ENCODE assay signal across 13 mouse cellular contexts in the genomic region with DNA sequence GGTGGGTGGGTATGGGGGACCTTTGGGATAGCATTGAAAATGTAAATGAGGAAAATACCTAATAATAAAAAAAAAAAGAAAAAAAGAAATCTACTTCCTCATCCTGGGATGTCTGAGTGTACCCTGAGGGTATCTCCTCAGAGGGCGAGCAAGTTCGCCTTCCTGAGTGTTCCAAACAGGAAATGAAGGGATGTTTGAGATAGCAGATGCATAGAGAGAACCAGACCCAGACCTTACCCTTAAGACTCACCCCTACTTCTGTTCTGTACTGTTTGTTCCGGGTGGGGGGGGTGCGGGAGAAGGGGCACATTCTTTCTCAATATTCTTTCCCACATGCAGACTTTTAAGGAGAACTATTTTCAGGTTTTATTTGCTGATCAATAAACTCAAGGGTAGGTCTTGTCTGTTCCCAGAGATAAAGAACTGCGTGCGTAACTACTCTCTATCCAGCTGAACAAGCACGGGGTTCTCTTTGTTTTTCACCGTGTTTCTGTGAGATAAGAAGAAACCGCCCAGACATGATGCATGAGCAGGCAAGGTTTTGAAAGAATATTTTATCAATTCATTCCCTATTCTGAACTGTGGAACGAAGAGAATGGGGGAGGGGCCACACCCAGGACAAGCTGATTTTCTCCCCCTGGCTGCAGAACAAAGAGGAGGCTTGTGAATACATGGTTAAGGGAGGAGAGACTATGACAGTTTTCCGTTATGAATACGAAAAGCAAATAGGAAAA. TPM values are rescaled to one million over a fixed set of nuclear protein-coding genes. Genes with fewer than 3 reads are reported as not detected.
DNase-seq lines count a peak whose midpoint lies in the region; ATAC-seq and TF ChIP-seq lines count a peak whose summit lies in the region.
"Had no signal": no experiment of that assay in that cellular context is flagged by ENCODE, and none has a peak within 500 bp of the region (broad histone marks: within the 10 kb centered on the region; RNA-seq: fewer than 3 reads in every experiment).

No protein-coding gene starts in this region.

- no peak overlapping the region for H3K9ac ChIP-seq in hindbrain, embryonic 11.5 days (ENCODE audit: low read depth, low read length)
- no peak overlapping the region for H3K9ac ChIP-seq in liver, postnatal 0 days (replicated peaks)
- H3K9ac ChIP-seq: limb, embryonic 15.5 days had no signal

- TF ChIP-seq EP300 in liver, postnatal 0 days (IDR thresholded peaks at IDR 0.05; ENCODE audit: low read depth), result peak; percentile 99

- no peaks in the 10 kb centered on the region for H3K4me1 ChIP-seq in hindbrain, embryonic 11.5 days (replicated peaks; ENCODE audit: control insufficient read depth, insufficient read depth, low read length)
- H3K4me1 ChIP-seq in liver, postnatal 0 days (ENCODE audit: insufficient read depth), result no peaks in the 10 kb centered on the region
- H3K4me1 ChIP-seq: limb, embryonic 15.5 days had no signal

- no peak overlapping the region for H3K27ac ChIP-seq in hindbrain, embryonic 11.5 days (ENCODE audit: low read depth, low read length)
- H3K27ac ChIP-seq in liver, postnatal 0 days (ENCODE audit: low read depth), result peak overlapping the region; percentile 64; the same call in 1 of the 2 replicates
- H3K27ac ChIP-seq in left cerebral cortex, adult 2 months, result no peak overlapping the region
- H3K27ac ChIP-seq: limb, embryonic 15.5 days had no signal

- intact Hi-C loops in left cerebral cortex, adult 2 months (cut with DNase I), result no loop called here

- no peak overlapping the region for H3K4me2 ChIP-seq in hindbrain, embryonic 11.5 days (replicated peaks; ENCODE audit: low read depth, low read length)
- H3K4me2 ChIP-seq in liver, postnatal 0 days (ENCODE audit: low read depth, low read length), result peak overlapping the region; percentile 55
- H3K4me2 ChIP-seq: limb, embryonic 15.5 days had no signal

- H3K27me3 ChIP-seq in hindbrain, embryonic 11.5 days (ENCODE audit: control insufficient read depth, insufficient read depth, low read length), result no peaks in the 10 kb centered on the region
- no peaks in the 10 kb centered on the region for H3K27me3 ChIP-seq in liver, postnatal 0 days (ENCODE audit: insufficient read depth, low read length)
- H3K27me3 ChIP-seq: limb, embryonic 15.5 days had no signal

- ATAC-seq in hindbrain, embryonic 11.5 days (ENCODE audit: low FRiP score), result peak; percentile 73; the same call in 1 of the 2 replicates
- peak; percentile 98 for ATAC-seq in liver, postnatal 0 days

- H3K4me3 ChIP-seq in hindbrain, embryonic 11.5 days (ENCODE audit: low read depth, low read length), result no peak overlapping the region
- 0 out of 2 replicates have a peak overlapping the region, but pooled peaks have one; percentile 19 for H3K4me3 ChIP-seq in liver, postnatal 0 days (ENCODE audit: low read depth, low read length)
- no peak overlapping the region for H3K4me3 ChIP-seq in left cerebral cortex, adult 2 months
- H3K4me3 ChIP-seq: limb, embryonic 15.5 days; myocyte had no signal

- peak; percentile 30; the same call in 1 of the 2 replicates for TF ChIP-seq CTCF in liver, postnatal 0 days (IDR thresholded peaks at IDR 0.05; ENCODE audit: low read depth)
- no peak; the same call in 1 of the 2 replicates for TF ChIP-seq CTCF in left cerebral cortex, adult 2 months (IDR thresholded peaks at IDR 0.05)

- peak; percentile 8 for DNase-seq in embryo, embryonic 11 days
- no peak for DNase-seq in embryo, embryonic 9.5 days (ENCODE audit: extremely low spot score)
- DNase-seq in 416B (ENCODE audit: low read depth) (peak; percentile 45), adipocyte (ENCODE audit: low spot score) (no peak)
- peak; percentile 5 for DNase-seq in hindbrain, embryonic 11.5 days (ENCODE audit: low spot score)
- DNase-seq in liver, postnatal 0 days, result peak; percentile 38
- no peak for DNase-seq in left cerebral cortex, adult 2 months (ENCODE audit: extremely low spot score in 1 of 2, low spot score in 2 of 2)
- no peak for DNase-seq in cerebellum, adult 11-12 months
- DNase-seq: cerebellum, adult 9-11 months; kidney, postnatal 14 days had no signal

- WGBS in hindbrain, embryonic 11.5 days, result 60% methylated on average over 12 of the region's 12 CpGs
- WGBS in liver, postnatal 0 days (ENCODE audit: insufficient replicate concordance), result 30% methylated on average over 12 of the region's 12 CpGs

- H3K9me3 ChIP-seq in hindbrain, embryonic 11.5 days (ENCODE audit: control insufficient read depth, low read length), result no peaks in the 10 kb centered on the region
- H3K9me3 ChIP-seq in liver, postnatal 0 days (ENCODE audit: low read length), result no peaks in the 10 kb centered on the region
- H3K9me3 ChIP-seq: limb, embryonic 15.5 days had no signal

- no peaks in the 10 kb centered on the region for H3K36me3 ChIP-seq in hindbrain, embryonic 11.5 days (ENCODE audit: control insufficient read depth, insufficient read depth, low read length)
- no peaks in the 10 kb centered on the region for H3K36me3 ChIP-seq in liver, postnatal 0 days (replicated peaks; ENCODE audit: insufficient read depth, low read length)
- H3K36me3 ChIP-seq: limb, embryonic 15.5 days had no signal

RNA-seq across cellular contexts. Expression of a gene that starts 11.9 kb away (rescaled TPM):
- 0.25 TPM in 1 of 2 replicates, not detected in the other for polyA plus RNA-seq in hindbrain, embryonic 11.5 days (2014; fragmentation: Nextera tagmentation; extraction: Ambion mirVana)
- 1.4 and 1.9 TPM in 2 replicates for polyA plus RNA-seq in liver, postnatal 0 days (2015; fragmentation: Nextera tagmentation; extraction: Ambion mirVana)
- not detected for total RNA-seq in left cerebral cortex, adult 2 months (2021)
- total RNA-seq: gastrocnemius, adult 18-20 months had no signal
- polyA plus RNA-seq: limb, embryonic 15.5 days; myocyte had no signal

RNA-seq across cellular contexts. Expression of a gene that starts 27.8 kb away (rescaled TPM):
- polyA plus RNA-seq in hindbrain, embryonic 11.5 days (2014; fragmentation: Nextera tagmentation; extraction: Ambion mirVana), result 2.6 and 3.1 TPM in 2 replicates
- 4.8 and 5.9 TPM in 2 replicates for polyA plus RNA-seq in liver, postnatal 0 days (2015; fragmentation: Nextera tagmentation; extraction: Ambion mirVana)
- 10 to 100 TPM; 15.2 to 16.6 TPM for total RNA-seq in left cerebral cortex, adult 2 months (2021)

RNA-seq across cellular contexts. Expression of a gene that starts 38.8 kb away (rescaled TPM):
- not detected in 2 replicates for polyA plus RNA-seq in hindbrain, embryonic 11.5 days (2014; fragmentation: Nextera tagmentation; extraction: Ambion mirVana)
- polyA plus RNA-seq in liver, postnatal 0 days (2015; fragmentation: Nextera tagmentation; extraction: Ambion mirVana), result 0.44 and 0.74 TPM in 2 replicates
- total RNA-seq in left cerebral cortex, adult 2 months (2021), result not detected
- polyA plus RNA-seq: limb, embryonic 15.5 days; myocyte had no signal

RNA-seq across cellular contexts. Expression of a gene that starts 45.1 kb away (rescaled TPM):
- 0.73 and 1.0 TPM in 2 replicates for polyA plus RNA-seq in hindbrain, embryonic 11.5 days (2014; fragmentation: Nextera tagmentation; extraction: Ambion mirVana)
- polyA plus RNA-seq in liver, postnatal 0 days (2015; fragmentation: Nextera tagmentation; extraction: Ambion mirVana), result 0.09 and 0.13 TPM in 2 replicates
- total RNA-seq in left cerebral cortex, adult 2 months (2021), result 1 to 10 TPM; 6.8 to 7.8 TPM

Comparison
In these comparisons a context has a peak if more than half of its experiments do, and no peak if none do; other contexts are left out.
1. DNase-seq: peak in embryo, embryonic 11 days (single experiment), 416B (single experiment), hindbrain, embryonic 11.5 days (single experiment) and liver, postnatal 0 days (single experiment); none in embryo, embryonic 9.5 days (single experiment), adipocyte (single experiment), left cerebral cortex, adult 2 months (0 of 2) and cerebellum, adult 11-12 months (single experiment).